In genomic region chr1:168383832-168384593, GRCm38 (mm10) we compare ENCODE assay signal across 8 mouse cellular contexts. TPM values are rescaled to one million over a fixed set of nuclear protein-coding genes. Genes with fewer than 3 reads are reported as not detected.
DNase-seq lines count a peak whose midpoint lies in the region; ATAC-seq and TF ChIP-seq lines count a peak whose summit lies in the region.

No protein-coding gene starts in this region.

- no peak for TF ChIP-seq CTCF in heart, adult 2 months (IDR thresholded peaks at IDR 0.05)

- no peak for TF ChIP-seq POLR2A in heart, adult 2 months (IDR thresholded peaks at IDR 0.05; ENCODE audit: insufficient read depth, low read depth, low read length)

- H3K27ac ChIP-seq in heart, adult 2 months, result peak overlapping the region; percentile 93
- H3K27ac ChIP-seq in hindbrain, embryonic 14.5 days, result peak overlapping the region; percentile 49
- peak overlapping the region; percentile 24; the same call in 1 of the 2 replicates for H3K27ac ChIP-seq in limb, embryonic 15.5 days

- intact Hi-C loops in heart, adult 2 months (cut with DNase I), result loop anchor here (2.0 kb wide), 1 partner anchor 47 kb away; no protein-coding TSS in a partner anchor

- TF ChIP-seq EP300 in heart, adult 2 months (IDR thresholded peaks at IDR 0.05; ENCODE audit: insufficient read depth, low read depth, low read length), result no peak

- H3K9ac ChIP-seq in heart, adult 2 months (ENCODE audit: low read depth, low read length), result no peak overlapping the region
- H3K9ac ChIP-seq in hindbrain, embryonic 14.5 days, result no peak overlapping the region
- no peak overlapping the region for H3K9ac ChIP-seq in limb, embryonic 15.5 days

- peaks cover 15% of the 10 kb centered on the region for H3K4me1 ChIP-seq in heart, adult 2 months (ENCODE audit: control insufficient read depth, insufficient read depth, low read length)
- H3K4me1 ChIP-seq in hindbrain, embryonic 14.5 days (replicated peaks; ENCODE audit: control insufficient read depth, insufficient read depth, low read length), result peaks cover 66% of the 10 kb centered on the region
- peaks cover 64% of the 10 kb centered on the region for H3K4me1 ChIP-seq in limb, embryonic 15.5 days

- WGBS in heart, adult 2 months, result 55% methylated on average over 5 of the region's 5 CpGs
- WGBS in hindbrain, embryonic 14.5 days, result 29% methylated on average over 5 of the region's 5 CpGs
- WGBS in limb, embryonic 15.5 days, result 57% methylated on average over 5 of the region's 5 CpGs

- DNase-seq in heart, adult 2 months, result no peak
- no peak for DNase-seq in heart, adult 9 months (ENCODE audit: low spot score in 2 of 2)
- DNase-seq in embryo, embryonic 11 days, result peak; percentile 65
- no peak for DNase-seq in hindbrain, embryonic 14.5 days (ENCODE audit: low spot score)
- DNase-seq in cerebellum, postnatal 14 days, result no peak
- no peak for DNase-seq in thymus, postnatal 10 days (ENCODE audit: low spot score in 2 of 2)
- no peak for DNase-seq in frontal cortex, postnatal 36 days (ENCODE audit: low spot score in 2 of 2)

- no peak overlapping the region for H3K4me2 ChIP-seq in hindbrain, embryonic 14.5 days (replicated peaks)
- no peak overlapping the region for H3K4me2 ChIP-seq in limb, embryonic 15.5 days

- peaks cover 5% of the 10 kb centered on the region for H3K36me3 ChIP-seq in heart, adult 2 months (ENCODE audit: control insufficient read depth, insufficient read depth, low read length)
- H3K36me3 ChIP-seq in hindbrain, embryonic 14.5 days (replicated peaks; ENCODE audit: control insufficient read depth, insufficient read depth), result no peaks in the 10 kb centered on the region
- H3K36me3 ChIP-seq in limb, embryonic 15.5 days, result no peaks in the 10 kb centered on the region

- peaks cover 3% of the 10 kb centered on the region for H3K79me2 ChIP-seq in heart, adult 2 months (replicated peaks; ENCODE audit: control insufficient read depth, insufficient read depth, low read length)

- no peaks in the 10 kb centered on the region for H3K27me3 ChIP-seq in heart, adult 2 months (ENCODE audit: control insufficient read depth, insufficient read depth, low read length)
- H3K27me3 ChIP-seq in hindbrain, embryonic 14.5 days (ENCODE audit: control insufficient read depth, insufficient read depth, low read length), result no peaks in the 10 kb centered on the region
- no peaks in the 10 kb centered on the region for H3K27me3 ChIP-seq in limb, embryonic 15.5 days

- ATAC-seq in hindbrain, embryonic 14.5 days (ENCODE audit: low FRiP score), result peak; percentile 35; the same call in 1 of the 2 replicates
- ATAC-seq in limb, embryonic 15.5 days (ENCODE audit: insufficient number of reproducible peaks, low FRiP score, low TSS enrichment, low read depth), result no peak

- no peaks in the 10 kb centered on the region for H3K9me3 ChIP-seq in hindbrain, embryonic 14.5 days (ENCODE audit: control insufficient read depth, low read length)
- no peaks in the 10 kb centered on the region for H3K9me3 ChIP-seq in limb, embryonic 15.5 days

- H3K4me3 ChIP-seq in heart, adult 2 months, result no peak overlapping the region
- H3K4me3 ChIP-seq in hindbrain, embryonic 14.5 days (replicated peaks; ENCODE audit: low read length), result no peak overlapping the region
- no peak overlapping the region for H3K4me3 ChIP-seq in limb, embryonic 15.5 days

RNA-seq across cellular contexts. Expression of gene Pbx1, which starts 48.1 kb away (rescaled TPM):
- total RNA-seq in heart, adult 2 months (2021), result 10 to 100 TPM; 52.8 to 54.7 TPM
- polyA plus RNA-seq in heart, adult 2 months (2012; rRNA removed), result 33.1 and 47.6 TPM in 2 replicates
- polyA plus RNA-seq in hindbrain, embryonic 14.5 days (2014; fragmentation: Nextera tagmentation; extraction: Ambion mirVana), result 46.3 and 48.6 TPM in 2 replicates
- polyA plus RNA-seq in limb, embryonic 15.5 days (2015; fragmentation: Nextera tagmentation; extraction: Ambion mirVana), result 18.6 and 25.5 TPM in 2 replicates

Comparison
In these comparisons a context has a peak if more than half of its experiments do, and no peak if none do; other contexts are left out.
1. H3K27ac ChIP-seq: peak in every context shown above with its lines; median percentile 93 in heart, adult 2 months; 49 in hindbrain, embryonic 14.5 days; 24 in limb, embryonic 15.5 days.